Mouse (Mus musculus): ENCODE measurements around the gene Vav2.

Gene Vav2

DNA sequence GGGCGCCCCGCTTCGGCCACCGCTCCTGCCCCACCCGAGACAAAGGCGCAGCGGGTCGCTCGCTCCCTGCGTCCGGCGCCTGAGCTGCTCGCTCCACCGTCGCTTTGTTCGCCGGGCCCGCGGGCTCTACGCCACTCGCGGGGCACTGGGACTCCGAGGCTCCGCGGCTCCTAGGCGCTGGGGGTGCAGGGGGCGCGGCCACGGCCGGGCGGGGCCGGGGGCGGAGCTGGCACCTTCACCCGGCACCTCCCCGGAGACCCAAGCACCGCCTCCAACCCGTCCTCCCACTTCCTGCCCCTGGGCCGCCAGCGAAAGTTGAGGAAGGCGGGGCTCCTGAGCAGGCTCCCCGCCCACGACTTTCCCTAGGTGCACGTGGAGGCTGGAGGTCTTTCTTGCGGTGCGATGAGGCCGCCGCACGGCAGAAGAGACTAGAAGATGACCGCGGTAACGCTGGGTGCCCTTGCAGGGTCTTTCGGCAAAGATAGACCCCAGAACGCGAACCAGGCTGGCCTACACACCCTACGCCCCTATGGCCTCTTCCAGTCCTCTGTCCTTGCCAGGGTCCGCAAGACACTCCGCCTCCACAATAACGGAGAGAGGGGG, at the start of gene Vav2:
Gene Vav2 (minus strand): TSS at position 179 of the 603 bp plus-strand sequence.
- CTCF ChIA-PET: interaction anchor here (0.5 to 4.0 kb wide), 29 partner anchors 11 to 1870 kb away, joined by 3 to 80 read pairs (median 6); partner anchors contain the start of genes Brd3os (in 3 of the 4) and Fam163b (in 1 of the 4)
- POLR2A ChIA-PET: interaction anchor here in 3 of 4 experiments (0.5 to 4.6 kb wide), 35 partner anchors 10 to 494 kb away, joined by 3 to 32 read pairs (median 4); partner anchors contain the start of genes Brd3os (in 3 of the 3) and Wdr5 (in 1 of the 3)

DNA sequence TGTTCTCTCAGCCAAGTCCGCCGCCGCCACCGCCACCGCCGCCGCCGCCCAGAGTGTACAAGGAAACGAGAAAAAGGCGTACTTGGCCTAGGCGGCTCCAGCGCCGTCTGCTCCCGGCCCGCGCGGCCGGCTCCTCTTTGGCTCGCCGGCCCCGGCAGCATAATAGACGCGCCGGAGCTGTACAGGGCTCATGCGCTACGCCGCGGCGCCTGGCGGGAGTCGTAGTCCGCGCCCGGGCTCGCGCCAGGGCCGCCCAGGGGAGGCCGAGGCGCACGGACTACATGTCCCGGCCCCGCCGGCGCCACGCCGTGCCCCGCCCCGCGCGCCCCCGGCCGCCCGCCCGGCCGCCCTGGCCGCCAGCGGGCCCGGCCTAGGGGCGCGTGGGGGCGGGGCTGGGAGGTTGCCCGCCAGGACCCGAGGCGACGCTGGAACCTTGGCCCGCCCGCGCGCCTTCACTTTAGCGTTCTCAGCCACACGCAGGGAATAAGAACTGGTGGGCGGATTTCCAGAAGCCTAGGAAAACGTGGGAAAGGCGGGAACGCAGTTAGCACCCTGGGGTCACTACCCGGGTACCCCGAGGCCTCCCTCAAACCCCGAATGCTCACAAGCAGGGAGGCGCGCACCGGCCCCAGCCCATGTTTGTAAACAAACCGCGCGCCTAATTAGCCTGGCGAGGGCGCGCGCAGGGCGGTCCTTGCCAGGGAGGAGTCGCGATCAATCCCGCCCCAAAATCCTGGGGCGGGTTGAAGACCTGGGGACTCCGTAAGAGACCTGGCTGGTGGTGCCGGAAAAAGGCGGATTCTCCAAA, 48.9 kb upstream of the Vav2 start:
- POLR2A ChIA-PET: interaction anchor here (0.6 to 4.8 kb wide), 32 partner anchors 10 to 841 kb away, joined by 3 to 50 read pairs (median 4); partner anchors contain the start of genes Brd3os (in 3 of the 4), Brd3 (in 2 of the 4), Surf6 (in 1 of the 4) and Vav2 (in 1 of the 4)
- CTCF ChIA-PET: interaction anchor here in 3 of 4 experiments (0.6 to 1.2 kb wide), 3 partner anchors 39 to 220 kb away, joined by 3 to 4 read pairs (median 4); partner anchors contain the start of gene Wdr5 (in 2 of the 3)

DNA sequence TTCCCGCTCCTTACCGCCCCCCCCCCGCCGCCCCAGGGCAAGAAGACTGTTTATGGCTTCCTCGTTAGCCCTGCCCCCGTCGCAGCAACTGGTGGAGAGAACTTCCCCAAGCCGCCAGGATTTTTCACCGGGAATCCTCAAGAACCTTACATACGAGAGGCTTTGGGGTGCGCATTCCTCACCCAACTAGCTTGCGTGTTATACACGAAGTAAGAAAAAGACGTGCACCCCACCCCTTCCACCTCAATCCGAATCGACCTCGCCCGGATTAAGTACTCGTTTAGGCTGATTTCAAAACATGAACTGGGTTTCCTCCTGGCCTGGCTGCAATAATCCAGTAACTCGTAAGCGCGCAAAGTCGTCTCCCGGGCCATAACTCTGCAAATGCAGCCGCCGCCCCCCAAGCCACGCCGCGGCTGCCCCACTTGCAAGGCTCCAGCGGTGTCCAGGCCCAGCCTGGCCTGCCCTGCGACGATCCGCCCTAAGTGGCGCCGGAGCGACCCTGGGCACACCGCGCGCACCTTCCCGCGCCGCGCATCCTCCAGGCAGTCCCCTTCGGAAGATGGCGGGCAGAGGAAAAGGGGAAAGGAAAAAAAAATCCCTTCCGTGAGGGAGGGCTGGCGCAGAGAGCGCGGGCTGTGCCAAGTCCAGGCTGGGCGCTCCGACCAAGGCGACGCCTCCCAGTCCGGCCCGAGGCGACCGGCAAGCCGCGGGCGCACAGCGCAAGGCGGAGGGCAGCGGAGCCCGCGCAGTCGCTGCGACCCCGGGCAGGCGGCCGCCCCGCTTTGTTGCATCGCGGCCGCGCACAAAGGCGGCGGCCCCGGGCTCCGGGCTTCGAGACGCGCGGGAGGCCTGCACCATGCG, 48.0 kb upstream of the Vav2 start:
- POLR2A ChIA-PET: interaction anchor here (0.6 to 4.8 kb wide), 41 partner anchors 9 to 840 kb away, joined by 3 to 50 read pairs (median 4); partner anchors contain the start of genes Brd3 (in 2 of the 4), Brd3os (in 2 of the 4), Surf6 (in 1 of the 4) and Vav2 (in 1 of the 4)
- CTCF ChIA-PET: interaction anchor here in 1 of 4 experiments (0.7 kb wide), 1 partner anchor 59 kb away, joined by 6 read pairs; no protein-coding TSS in a partner anchor

DNA sequence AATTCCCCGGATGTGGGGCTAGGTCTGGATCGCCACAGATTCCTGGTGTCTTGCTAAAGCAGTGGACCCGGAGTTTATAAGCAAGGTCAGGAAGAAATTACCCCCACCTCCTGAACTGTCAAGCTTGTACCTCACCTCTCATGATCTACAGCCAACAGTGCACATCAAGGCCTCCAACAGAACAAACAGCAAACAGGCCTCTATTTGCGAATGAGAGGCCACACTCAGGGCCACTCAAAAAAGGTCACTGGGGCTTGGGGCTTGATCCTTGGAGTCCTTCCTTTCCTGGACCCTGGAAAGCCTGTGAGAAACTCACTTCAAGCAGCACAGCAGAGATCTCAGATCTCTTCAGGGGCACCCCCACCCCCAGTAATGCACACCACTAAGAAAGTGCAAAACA, 47.1 kb upstream of the Vav2 start:
- ChIA-PET POLR2A (interaction anchor here in 3 of 4 experiments (0.5 to 4.8 kb wide), 29 partner anchors 8 to 419 kb away, joined by 3 to 50 read pairs (median 5); partner anchors contain the start of genes Brd3 (in 2 of the 3), Brd3os (in 2 of the 3) and Rxra (in 1 of the 3)), CTCF (interaction anchor here in 1 of 4 experiments (0.6 kb wide), 1 partner anchor 12 kb away, joined by 3 read pairs; no protein-coding TSS in a partner anchor)

DNA sequence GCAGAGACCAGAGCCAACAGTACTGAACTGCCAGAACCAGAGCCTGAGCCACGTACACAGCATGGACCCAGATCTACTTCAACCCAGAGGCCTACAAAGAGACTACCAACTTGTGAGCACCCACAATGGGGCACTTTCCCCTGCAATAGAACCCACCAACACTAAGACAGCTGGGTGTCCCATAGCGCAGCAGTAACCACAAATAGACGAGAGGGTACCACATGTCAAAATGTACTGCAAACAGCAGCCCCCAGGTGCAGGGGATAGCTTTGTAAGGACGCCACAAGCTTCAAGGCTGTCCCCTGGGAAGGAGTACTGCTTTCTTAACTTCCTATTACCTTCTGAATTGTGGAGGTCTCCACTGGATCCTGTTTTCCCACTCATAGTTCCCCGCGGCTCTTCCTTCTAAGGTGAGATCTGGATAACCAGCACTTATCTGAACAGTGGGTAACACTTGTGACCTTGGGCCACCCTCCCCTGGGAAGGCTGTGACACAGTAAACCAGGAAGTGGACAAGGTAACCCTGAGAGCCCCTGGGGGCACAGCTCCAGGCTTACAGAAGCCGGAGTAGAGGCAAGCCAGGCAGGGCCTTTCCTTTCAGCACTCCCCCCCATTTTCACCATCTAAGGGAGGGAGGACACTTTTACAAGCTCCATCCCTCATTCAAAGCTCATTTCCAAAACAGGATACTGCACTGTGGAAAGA, 46.4 kb upstream of the Vav2 start:
- ChIA-PET POLR2A (interaction anchor here in 3 of 4 experiments (0.8 to 4.8 kb wide), 30 partner anchors 9 to 570 kb away, joined by 3 to 50 read pairs (median 4); partner anchors contain the start of genes Brd3 (in 2 of the 3), Brd3os (in 2 of the 3), Rxra (in 1 of the 3) and Surf6 (in 1 of the 3)), CTCF (interaction anchor here in 1 of 4 experiments (0.6 kb wide), 1 partner anchor 13 kb away, joined by 3 read pairs; no protein-coding TSS in a partner anchor)

DNA sequence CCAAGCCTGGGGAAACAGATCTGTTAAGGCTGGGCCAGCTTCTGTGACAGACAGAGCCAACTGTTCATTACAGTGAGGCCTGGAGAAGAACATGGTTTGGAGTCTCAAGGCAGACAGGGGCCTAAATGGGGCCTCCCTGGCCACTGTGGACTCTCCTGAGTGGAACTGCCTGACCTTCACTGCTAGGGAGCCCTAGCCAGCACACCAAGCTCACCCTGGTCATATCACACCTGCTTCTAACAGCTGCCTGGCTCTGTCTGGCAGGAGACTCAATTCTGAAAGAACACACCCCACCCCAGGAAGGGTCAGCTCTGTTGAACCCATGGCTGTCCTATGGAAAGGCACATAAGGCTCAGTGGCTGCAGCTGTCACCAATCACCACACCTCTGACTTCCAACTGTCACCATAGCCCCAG, 44.3 kb upstream of the Vav2 start:
- CTCF ChIA-PET: interaction anchor here in 1 of 4 experiments (0.6 kb wide), 1 partner anchor 49 kb away, joined by 3 read pairs; no protein-coding TSS in a partner anchor
- POLR2A ChIA-PET: interaction anchor here in 2 of 4 experiments (0.7 to 2.7 kb wide), 12 partner anchors 12 to 60 kb away, joined by 3 to 7 read pairs (median 4); partner anchors contain the start of genes Brd3 (in 1 of the 2), Brd3os (in 1 of the 2) and Wdr5 (in 1 of the 2)

DNA sequence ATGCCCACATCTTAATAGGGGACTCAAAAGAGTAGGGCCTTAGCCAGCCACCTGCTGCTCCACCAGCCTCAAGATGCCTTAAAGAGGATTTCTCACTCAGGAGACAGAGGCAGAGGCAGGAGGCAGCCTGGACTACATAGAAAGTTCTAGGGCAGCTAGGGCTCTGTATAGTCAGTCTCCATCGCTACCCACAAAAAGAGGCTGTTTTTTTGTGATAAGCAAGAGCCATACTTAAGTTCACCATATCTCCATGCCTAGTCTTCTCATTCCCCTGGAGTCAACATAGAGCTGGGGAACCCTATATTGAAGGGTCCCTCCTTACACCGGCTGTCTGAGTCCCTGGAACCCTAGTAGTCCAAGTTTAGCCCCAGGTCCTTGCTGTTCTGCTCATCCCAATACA, 43.7 kb upstream of the Vav2 start:
- ChIA-PET CTCF (no interaction called here), POLR2A (interaction anchor here in 3 of 4 experiments (0.7 to 2.7 kb wide), 8 partner anchors 11 to 54 kb away, joined by 3 to 7 read pairs (median 3); partner anchors contain the start of genes Brd3 (in 1 of the 3) and Brd3os (in 1 of the 3))

DNA sequence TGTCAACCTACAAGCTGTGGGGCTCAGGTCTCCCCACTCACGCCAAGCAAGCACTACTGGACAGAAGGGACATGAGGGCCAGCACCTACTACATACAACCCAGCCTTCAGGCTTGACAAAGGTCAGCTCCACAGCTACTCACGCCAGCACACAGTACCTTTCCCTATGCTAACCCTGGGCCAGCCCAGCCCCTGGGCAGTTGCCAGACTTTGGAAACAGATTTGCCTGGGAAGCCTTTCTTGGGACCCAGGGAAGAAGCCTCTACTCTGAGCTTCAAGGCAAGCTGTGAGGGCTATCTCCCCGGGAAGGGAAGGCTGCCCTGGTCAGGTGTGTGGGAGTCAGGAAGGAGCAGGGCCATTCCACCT, 43.1 kb upstream of the Vav2 start:
- ChIA-PET CTCF (no interaction called here), POLR2A (interaction anchor here in 3 of 4 experiments (0.8 to 2.7 kb wide), 6 partner anchors 11 to 55 kb away, joined by 3 to 7 read pairs (median 3); partner anchors contain the start of genes Brd3 (in 1 of the 3) and Brd3os (in 1 of the 3))

DNA sequence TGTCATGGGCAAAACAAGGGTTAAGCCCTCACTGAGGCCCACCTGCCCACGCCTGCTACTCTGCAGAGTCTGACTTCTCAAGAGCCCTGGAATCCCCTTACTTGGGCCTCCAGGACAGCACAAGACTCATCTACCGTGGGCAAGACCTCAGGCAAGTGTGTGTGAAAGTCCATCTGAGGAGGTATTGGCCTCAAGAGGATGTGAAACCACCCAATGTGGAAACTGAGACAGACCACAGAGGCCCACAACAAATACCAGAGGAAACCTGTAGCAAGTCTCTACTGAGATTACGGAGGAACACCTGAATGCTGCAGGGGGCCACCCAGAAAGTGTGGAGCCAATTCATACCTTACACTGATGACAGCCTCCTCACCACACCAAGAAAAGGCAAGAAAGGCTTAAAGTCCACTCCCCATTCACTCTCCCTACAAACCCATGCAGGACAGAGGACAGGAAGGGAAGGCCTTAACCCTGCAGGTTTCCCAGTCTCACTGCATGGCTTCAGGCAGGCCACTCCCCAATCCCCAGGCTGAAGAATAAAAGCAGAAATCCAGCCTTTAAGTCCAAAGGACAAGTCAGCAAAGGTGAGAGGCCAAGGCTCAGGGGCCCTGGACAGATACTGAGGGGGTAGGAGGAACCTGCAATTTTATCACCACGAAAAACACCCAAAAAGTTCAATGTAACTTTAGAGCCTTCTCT, 42.6 kb upstream of the Vav2 start:
- ChIA-PET CTCF (no interaction called here), POLR2A (interaction anchor here in 3 of 4 experiments (0.8 to 2.7 kb wide), 7 partner anchors 13 to 55 kb away, joined by 3 to 8 read pairs (median 6); partner anchors contain the start of genes Brd3os (in 2 of the 3) and Brd3 (in 1 of the 3))

DNA sequence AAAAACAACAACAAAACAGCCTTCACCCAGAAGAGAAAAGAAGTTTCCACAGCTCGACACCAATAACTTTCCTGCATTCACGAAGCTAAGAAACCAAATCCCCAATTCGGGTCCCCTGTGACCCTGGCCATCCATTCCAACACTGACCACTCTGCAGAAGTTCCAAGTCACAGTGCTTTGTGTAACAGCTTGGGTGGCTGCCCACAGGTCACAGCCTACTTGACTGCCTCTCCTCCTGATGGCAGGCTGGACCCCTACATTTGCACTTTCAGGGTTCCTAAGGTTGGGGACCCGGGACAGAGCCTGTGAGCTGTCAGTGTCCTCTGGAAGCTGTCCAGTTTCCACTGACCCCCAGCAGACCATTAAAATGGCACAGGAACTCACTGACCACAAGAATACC, 36.1 kb upstream of the Vav2 start:
- POLR2A ChIA-PET: interaction anchor here in 3 of 4 experiments (0.6 to 3.2 kb wide), 6 partner anchors 9 to 118 kb away, joined by 3 to 12 read pairs (median 6); partner anchors contain the start of gene Vav2 (in 1 of the 3)
- CTCF ChIA-PET: no interaction called here

DNA sequence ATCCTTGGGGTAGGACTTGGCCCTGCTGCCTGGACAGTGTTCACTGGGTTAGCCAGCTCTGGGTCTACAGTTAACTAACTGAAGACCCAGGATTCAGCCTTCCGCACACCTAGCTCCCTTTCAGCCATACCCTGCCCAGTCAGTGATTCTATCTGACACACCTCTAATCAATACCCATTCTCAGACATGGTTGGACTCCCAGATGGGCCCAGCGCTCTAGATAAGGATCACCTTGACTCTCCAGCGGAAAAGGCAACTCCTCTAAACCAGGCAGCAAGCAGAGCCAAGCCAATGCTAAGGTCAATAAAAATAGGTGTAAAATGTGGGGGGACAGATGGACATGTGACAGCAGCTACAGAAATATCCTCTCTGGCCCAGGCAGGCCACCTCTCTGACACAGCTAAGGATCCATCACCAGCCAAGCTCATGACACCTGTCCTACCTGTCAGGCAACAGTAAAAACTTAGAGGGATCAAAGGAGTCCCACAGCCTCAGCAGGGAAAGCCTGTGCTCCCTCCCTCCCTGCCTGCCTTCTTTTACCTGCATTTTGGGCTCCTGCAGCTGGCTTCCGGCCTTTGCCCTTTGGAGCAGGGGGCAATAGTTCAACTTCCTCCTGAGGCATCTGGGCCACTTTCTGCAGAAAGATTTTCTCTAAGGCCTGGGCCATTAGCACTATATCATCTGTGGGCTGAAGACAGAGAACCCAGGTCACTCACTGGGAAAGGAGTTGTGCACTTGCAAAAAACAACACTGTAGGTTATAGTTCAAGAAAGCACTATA, 35.2 kb upstream of the Vav2 start:
- CTCF ChIA-PET: interaction anchor here in 1 of 4 experiments (1.0 kb wide), 1 partner anchor 14 kb away, joined by 3 read pairs; no protein-coding TSS in a partner anchor
- POLR2A ChIA-PET: interaction anchor here in 2 of 4 experiments (0.7 to 2.0 kb wide), 11 partner anchors 11 to 77 kb away, joined by 3 to 9 read pairs (median 4); partner anchors contain the start of genes Brd3os (in 1 of the 2) and Vav2 (in 1 of the 2)

DNA sequence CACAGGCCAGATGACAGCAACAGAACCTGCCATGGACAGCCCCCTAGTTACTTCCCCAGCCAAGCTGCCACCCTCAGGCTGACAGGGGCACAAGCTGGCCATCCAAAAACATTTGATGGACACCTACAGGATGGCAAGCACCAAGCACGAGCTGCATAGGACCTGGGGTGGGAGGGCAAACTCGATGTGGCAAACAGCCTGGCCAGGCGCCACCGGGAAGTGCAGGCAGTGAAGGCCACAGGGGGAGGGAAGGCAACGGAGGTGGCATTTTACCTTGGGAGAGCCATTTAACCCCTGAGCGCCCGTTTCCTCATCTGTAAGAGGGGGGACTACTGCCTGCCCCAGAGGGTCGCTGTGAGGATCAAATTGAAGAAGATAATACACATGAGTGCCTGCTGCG, 33.8 kb upstream of the Vav2 start:
- CTCF ChIA-PET: no interaction called here
- POLR2A ChIA-PET: interaction anchor here in 2 of 4 experiments (1.2 to 2.0 kb wide), 5 partner anchors 10 to 78 kb away, joined by 4 to 6 read pairs (median 4); partner anchors contain the start of genes Brd3 (in 1 of the 2) and Brd3os (in 1 of the 2)

DNA sequence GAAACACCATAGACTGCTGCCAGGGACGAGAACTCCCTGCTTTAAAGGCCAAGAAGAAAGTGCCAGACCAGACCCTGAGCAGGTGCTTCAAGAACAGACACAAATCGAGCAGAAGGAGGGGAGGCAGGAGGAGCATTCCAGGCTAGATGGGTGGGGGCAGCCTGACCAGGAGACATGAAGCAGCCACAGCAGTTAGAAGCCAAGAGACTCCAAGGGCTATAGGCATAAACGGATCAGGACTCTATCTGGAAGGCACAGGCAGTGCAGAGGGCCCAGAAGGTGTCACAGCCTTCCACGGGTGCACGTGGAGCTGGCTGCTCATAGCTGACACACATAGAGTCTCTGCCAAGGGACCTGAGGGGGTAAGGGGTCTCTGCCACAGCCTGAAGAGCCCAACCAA, 33.3 kb upstream of the Vav2 start:
- ChIA-PET CTCF (no interaction called here), POLR2A (interaction anchor here in 2 of 4 experiments (0.8 to 2.0 kb wide), 6 partner anchors 8 to 56 kb away, joined by 3 to 6 read pairs (median 4); partner anchors contain the start of genes Brd3os (in 1 of the 2) and Wdr5 (in 1 of the 2))

DNA sequence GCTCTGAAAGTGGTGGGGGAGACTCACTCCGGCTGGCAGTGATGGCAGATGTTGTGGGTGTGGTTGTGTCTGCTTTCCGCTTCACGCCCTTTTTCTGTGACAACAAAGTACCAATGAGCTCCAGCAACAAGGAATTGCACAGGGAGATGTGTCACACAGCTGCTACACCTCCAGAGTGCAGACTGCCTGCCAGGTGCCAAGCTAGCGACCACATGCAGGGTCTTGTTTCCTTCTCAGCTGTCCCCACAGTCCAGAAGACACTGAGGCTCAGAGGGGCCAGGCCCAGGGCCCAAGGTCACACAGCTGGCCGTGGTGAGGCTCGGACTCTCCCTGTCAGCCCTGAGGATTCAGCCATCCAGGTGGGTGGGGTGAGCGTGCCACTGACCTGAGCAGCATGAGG, 32.9 kb upstream of the Vav2 start:
- ChIA-PET CTCF (no interaction called here), POLR2A (interaction anchor here in 2 of 4 experiments (0.8 to 1.5 kb wide), 5 partner anchors 9 to 56 kb away, joined by 3 to 6 read pairs (median 4); partner anchors contain the start of gene Wdr5 (in 1 of the 2))

DNA sequence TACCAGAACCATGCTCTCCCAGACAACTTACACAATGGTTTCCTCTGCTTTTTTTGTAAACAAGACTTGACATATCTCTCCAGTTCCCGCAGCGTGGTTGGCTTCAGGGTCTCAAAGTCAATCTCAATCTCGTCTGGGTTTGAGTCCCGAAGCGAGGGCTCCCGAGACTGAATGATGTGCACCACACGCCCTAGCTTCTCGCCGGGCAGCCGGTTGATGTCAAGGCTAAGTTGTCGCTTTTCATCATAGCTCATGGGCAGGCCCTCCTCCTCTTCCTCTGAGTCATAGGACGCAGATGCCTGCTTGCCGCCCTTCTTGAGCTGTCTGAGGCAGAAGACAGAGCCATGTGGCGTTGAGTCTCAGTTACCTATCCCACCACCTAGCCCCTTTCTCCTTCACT, 23.4 kb upstream of the Vav2 start:
- POLR2A ChIA-PET: interaction anchor here in 3 of 4 experiments (1.0 to 2.1 kb wide), 7 partner anchors 8 to 55 kb away, joined by 3 to 6 read pairs (median 4); partner anchors contain the start of gene Brd3os (in 1 of the 3)
- CTCF ChIA-PET: interaction anchor here in 1 of 4 experiments (1.0 kb wide), 1 partner anchor 8 kb away, joined by 4 read pairs; the partner anchor contains the start of gene Brd3os

Measured in embryonic stem cell, embryonic (primary cell).